Mouse (Mus musculus): Measurements from ENCODE around the gene Lypd5. TPM values are rescaled to one million over a fixed set of nuclear protein-coding genes. Genes with fewer than 3 reads are reported as not detected.

Lypd5 gene
- polyA plus RNA-seq, 1 experiment: not detected

DNA sequence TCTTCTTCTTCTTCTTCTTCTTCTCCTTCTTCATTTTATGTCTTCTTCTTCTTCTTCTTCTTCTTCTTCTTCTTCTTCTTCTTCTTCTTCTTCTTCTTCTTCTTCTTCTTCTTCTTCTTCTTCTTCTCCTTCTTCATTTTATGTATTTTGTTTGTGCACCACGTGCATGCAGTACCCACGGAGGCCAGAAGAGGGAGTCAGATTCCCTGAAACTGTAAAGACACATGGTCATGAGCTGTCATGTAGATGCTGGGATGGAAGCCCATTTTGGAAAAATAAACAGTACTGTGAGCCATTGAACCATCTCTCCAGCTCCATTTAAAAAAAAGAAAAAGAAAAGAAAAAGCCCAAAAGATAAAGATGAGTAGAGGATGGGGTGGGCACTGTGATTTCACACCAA is 10.8 kb upstream of the Lypd5 start:
- H3K27ac ChIP-seq (replicated peaks; ENCODE audit: low read depth, low read length): no peak overlapping the region
- no peak overlapping the region for H3K4me3 ChIP-seq (ENCODE audit: insufficient read depth, low read depth, low read length)
- no peaks in the 10 kb centered on the region for H3K4me1 ChIP-seq (ENCODE audit: control insufficient read depth, insufficient read depth, insufficient read length, low read length)

DNA sequence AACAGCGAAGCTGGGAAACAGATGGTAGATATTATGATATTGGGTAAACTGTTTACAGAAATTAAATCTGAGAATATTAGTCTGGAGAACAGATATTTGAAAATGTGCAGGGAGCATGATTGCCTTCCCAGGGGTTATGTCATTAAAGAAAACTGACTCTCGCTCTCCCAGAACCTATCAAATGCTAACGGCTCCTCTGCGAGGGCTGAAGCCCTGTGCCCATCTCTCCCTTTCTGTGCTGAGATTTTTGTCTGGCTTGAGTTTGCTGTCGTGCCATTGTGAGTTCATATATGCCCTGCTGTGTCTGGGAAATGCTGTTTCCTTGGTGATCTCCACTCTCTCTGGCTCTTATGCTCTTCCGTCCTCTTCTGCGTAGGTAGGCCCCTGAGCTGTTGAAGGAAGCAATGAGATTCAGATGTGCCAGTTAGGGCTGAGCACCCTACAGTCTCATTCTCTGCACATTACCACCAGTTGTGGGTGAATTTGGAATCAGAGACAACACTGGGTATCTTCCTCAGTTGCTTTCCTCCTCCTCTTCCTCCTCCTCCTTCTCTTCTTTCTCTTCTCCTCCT is 5.2 kb upstream of the Lypd5 start:
- Histone ChIP-seq H3K4me3 (ENCODE audit: insufficient read depth, low read depth, low read length) (no peak overlapping the region), H3K4me1 (ENCODE audit: control insufficient read depth, insufficient read depth, insufficient read length, low read length) (no peaks in the 10 kb centered on the region), H3K27ac (replicated peaks; ENCODE audit: low read depth, low read length) (no peak overlapping the region)

DNA sequence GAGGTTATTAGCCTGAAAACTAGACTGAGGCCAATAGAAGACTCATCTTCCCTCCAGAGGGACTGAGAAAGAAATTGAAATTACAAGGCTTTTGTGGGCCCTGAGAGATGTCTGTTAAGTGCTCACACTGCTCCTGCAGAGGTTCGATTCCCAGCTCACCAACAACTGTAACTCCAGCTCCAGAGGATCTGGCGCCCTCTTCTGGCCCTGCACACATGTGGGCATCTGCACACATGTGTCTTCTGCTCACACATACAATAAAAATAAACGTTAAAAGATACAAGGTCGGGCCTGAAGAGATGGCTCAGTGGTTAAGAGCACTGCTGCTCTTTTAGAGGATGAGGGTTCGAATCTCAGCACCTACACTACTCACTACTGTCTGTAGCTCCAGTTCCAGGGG is 2.6 kb upstream of the Lypd5 start:
- Histone ChIP-seq H3K27ac (replicated peaks; ENCODE audit: low read depth, low read length) (no peak overlapping the region), H3K4me1 (ENCODE audit: control insufficient read depth, insufficient read depth, insufficient read length, low read length) (no peaks in the 10 kb centered on the region), H3K4me3 (ENCODE audit: insufficient read depth, low read depth, low read length) (no peak overlapping the region)

DNA sequence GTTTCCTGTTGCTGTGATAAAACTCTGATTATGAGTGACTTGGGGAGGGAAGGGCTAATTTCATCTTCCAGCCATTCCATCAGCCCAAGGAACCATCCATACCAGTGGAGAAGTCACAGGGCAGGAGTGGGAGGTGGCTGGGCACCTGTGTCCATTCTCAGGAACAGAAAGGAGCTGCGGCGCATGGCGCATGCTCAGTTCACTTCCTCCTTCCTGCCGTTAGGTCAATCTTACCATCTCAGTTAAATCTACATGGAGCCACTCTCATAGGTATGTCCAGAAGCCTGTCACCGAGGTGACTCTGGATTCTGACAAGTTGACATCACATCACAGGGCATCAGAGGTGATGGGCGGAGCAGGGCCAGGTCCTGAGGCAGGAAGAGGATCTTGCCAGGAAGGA is 6.7 kb downstream of the Lypd5 start:
- Histone ChIP-seq H3K4me1 (ENCODE audit: control insufficient read depth, insufficient read depth, insufficient read length, low read length) (no peaks in the 10 kb centered on the region), H3K27ac (replicated peaks; ENCODE audit: low read depth, low read length) (no peak overlapping the region)

DNA sequence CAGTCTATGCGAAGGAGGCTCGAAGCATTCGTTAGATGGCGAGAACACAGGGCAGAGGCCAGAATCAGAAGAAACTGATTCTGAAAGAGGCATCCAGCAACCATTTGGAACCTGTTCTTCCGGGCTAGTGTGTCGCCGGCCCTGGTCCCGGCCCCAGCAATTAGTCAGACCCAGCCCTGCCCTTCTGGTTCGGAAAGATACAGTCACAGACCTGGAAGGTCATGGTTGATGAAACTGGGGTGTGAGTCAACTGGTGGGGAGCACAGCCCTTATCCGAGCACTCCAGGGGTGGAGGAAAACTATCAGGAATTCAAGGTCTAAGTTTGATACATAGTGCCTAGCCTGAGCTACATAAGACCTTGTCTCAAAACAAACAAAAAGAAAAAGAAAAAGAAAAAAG is 7.1 kb downstream of the Lypd5 start:
- Histone ChIP-seq H3K27ac (replicated peaks; ENCODE audit: low read depth, low read length) (no peak overlapping the region), H3K4me3 (ENCODE audit: insufficient read depth, low read depth, low read length) (no peak overlapping the region), H3K4me1 (ENCODE audit: control insufficient read depth, insufficient read depth, insufficient read length, low read length) (no peaks in the 10 kb centered on the region)

More for the DNA sequence above, 6.7 kb downstream of the Lypd5 start:
- H3K4me3 ChIP-seq (ENCODE audit: insufficient read depth, low read depth, low read length): no peak overlapping the region

DNA sequence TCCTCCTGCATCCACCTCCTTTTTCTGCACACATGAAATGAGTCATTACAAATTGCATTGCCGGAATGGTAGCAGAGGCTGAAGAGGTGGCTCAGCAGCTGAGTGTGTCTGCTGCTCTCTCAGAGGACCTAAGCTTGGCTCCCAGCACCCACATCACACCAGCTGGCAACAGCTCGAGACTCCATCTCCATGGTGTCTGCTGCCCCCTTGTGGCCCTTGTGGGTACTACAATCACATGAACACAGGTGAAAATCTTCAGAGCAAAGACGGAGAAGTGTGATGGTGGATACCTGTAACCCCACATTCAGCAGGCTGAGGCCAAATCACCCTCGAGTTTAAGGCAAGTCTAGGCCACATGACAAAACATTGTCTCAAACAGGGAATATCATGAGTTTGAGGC is 8.9 kb downstream of the Lypd5 start:
- H3K4me1 ChIP-seq (ENCODE audit: control insufficient read depth, insufficient read depth, insufficient read length, low read length): no peaks in the 10 kb centered on the region

DNA sequence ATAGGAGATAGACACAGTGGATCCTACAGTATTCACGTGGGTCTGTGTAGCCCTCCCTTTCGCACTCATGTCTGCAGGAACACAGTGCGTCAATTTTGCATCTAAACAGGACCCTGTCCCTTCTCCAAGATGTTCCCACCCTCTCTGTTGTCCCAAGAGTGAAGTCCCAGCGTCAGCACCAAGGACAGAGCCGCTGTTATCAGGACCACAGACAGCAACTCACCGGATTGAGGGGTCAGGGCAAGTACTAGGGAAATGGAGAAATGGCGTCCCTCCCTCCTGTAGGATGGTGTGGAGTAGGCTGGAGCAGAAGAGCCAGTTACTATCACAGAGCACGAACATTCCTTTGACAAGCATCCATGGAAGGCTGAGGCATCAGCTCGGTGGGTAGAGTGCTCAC is 10.3 kb downstream of the Lypd5 start:
- Histone ChIP-seq H3K27ac (replicated peaks; ENCODE audit: low read depth, low read length) (no peak overlapping the region), H3K4me3 (ENCODE audit: insufficient read depth, low read depth, low read length) (no peak overlapping the region), H3K4me1 (ENCODE audit: control insufficient read depth, insufficient read depth, insufficient read length, low read length) (no peaks in the 10 kb centered on the region)

More for the DNA sequence above, 8.9 kb downstream of the Lypd5 start:
- no peak overlapping the region for H3K27ac ChIP-seq (replicated peaks; ENCODE audit: low read depth, low read length)
- H3K4me3 ChIP-seq (ENCODE audit: insufficient read depth, low read depth, low read length): no peak overlapping the region

DNA sequence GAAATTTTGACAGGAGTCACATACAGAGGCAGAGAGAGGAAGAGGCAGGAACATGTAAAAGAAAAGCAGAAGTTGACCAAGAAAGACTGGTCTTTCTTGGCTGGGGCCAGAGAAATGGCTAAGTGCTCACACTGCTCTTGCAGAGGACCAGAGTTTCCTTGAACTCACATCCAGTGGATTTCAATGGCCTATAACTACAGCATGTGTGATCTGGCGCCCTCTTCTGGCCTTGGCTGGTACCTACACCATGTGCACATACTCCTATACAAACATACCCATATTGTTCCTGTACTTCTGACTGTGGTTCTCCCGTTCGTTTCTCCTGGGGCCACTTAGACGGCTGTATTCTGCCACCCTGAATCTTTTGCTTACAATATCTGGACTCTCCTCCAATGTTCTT is 12.0 kb downstream of the Lypd5 start:
- H3K27ac ChIP-seq (replicated peaks; ENCODE audit: low read depth, low read length): no peak overlapping the region
- no peak overlapping the region for H3K4me3 ChIP-seq (ENCODE audit: insufficient read depth, low read depth, low read length)
- peaks cover 3% of the 10 kb centered on the region; the same call in 1 of the 2 replicates for H3K4me1 ChIP-seq (ENCODE audit: control insufficient read depth, insufficient read depth, insufficient read length, low read length)

DNA sequence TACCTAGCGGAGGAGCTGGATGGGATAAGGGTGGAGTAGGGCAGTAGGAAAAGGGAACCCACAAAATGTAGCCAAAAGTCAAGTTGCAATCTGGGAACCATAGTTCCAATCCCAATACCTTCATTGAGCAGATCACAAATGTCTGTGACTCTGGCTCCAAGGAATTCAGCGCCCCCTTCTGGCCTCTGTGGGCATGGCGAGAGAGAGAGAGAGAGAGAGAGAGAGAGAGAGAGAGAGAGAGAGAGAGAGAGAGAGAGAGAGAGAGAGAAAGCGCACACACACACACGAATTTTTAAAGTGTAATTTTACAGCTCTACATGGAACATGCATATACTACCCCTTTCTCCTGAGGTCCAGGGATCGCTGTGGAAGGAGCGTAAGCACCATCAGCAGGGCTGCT is 14.2 kb downstream of the Lypd5 start:
- Histone ChIP-seq H3K4me3 (ENCODE audit: insufficient read depth, low read depth, low read length) (no peak overlapping the region), H3K27ac (replicated peaks; ENCODE audit: low read depth, low read length) (no peak overlapping the region), H3K4me1 (ENCODE audit: control insufficient read depth, insufficient read depth, insufficient read length, low read length) (peaks cover 12% of the 10 kb centered on the region)

DNA sequence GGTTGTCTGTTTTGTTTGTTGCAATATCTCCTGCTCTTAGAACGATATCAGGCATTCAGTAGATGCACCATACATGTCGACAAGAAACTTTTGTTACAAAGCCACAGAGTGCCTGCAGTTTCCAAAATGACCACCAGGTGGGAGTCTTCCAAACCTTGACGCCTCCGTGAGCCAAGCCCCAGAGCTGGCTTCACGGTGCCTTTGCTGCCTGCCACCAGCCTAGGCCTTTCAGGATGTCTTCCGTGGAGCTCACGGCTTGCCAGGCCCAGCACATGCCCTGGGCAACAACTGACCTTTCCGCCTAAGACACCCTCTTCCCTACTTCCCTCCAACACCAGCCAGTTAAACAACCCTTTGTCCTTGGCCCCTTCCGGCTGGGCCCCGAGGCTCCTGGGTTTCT is 15.8 kb downstream of the Lypd5 start:
- no peak overlapping the region for H3K27ac ChIP-seq (replicated peaks; ENCODE audit: low read depth, low read length)
- H3K4me3 ChIP-seq (ENCODE audit: insufficient read depth, low read depth, low read length): no peak overlapping the region
- H3K4me1 ChIP-seq (ENCODE audit: control insufficient read depth, insufficient read depth, insufficient read length, low read length): peaks cover 12% of the 10 kb centered on the region

DNA sequence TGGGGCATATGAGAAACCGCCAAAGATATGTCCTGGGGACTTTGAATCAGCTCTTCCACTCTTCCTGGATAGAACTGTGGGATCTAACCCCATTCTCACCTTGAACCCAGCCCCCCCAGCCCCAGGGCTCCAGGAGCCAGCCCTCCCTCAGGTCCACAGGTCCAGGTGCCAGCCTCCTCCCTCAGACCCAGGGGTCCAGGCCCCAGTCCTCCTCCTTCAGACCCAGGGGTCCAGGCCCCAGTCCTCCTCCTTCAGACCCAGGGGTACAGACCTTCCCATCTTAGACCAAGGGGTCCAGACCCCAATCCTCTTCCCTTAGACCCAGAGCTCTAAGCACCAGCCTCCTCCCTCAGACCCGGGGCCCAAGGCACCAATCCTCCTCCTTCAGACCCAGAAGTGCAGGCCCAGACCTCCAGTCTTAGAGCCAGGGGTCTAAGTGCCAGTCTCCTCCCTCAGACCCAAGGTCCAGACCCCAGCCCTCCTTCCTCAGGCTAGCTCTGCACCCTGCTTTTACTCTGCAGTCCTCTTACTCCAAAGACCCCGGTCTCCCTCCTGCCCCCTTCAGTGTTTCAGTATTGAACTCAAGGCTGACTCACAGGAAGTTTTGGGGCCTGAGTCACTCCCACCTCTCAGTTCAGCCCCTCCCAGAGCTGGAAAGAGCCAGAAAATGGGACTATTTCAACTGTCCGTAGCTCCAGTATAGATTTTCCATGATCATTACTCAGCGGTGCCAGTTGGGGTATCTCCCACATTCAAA is 16.4 kb downstream of the Lypd5 start:
- peak overlapping the region; percentile 39 for H3K27ac ChIP-seq (replicated peaks; ENCODE audit: low read depth, low read length)
- H3K4me1 ChIP-seq (ENCODE audit: control insufficient read depth, insufficient read depth, insufficient read length, low read length): peaks cover 12% of the 10 kb centered on the region
- peak overlapping the region; percentile 1; the same call in 1 of the 2 replicates for H3K4me3 ChIP-seq (ENCODE audit: insufficient read depth, low read depth, low read length)

DNA sequence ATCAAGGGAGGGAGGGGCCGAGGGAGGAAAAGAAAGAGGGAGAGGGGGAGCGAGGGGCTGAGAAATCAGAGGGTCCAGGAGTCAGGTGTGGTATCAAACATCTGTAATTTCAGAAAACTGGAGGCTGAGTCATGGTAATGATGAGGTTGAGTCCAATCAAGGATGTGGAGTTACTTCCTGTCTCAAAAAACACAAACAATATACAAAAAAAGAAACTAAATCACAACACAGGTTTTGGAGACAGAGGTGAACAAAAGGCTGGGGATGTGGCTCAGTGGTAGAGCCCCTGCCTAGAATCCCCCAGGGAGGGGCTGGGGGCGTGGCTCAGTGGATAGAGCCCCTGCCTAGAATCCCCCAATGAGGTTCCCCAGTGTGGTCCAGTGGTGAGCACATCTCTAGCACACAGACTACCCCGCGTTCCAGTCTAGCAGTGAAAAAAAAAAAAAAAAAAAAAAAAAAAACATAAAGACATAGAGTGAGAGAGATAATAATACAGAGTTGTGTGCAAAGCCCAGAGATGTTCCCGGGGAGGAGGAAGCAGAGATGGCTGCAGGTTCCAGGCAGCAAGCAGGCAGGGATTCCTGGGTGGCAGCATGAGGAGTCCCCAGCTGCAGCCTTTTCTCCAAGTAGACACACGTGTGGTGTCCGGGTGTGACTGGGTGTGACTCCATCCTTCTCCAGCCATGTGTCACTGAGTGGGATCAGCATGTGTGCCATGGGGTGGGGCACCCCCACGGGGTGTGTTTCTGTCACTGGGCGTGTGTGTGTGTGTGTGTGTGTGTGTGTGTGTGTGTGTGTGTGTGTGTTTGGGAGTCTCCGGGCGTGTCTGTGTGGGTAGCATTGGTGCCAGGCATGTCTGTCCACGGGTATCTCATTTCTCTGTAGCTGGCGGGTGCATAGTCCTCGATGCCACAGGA is 18.0 kb downstream of the Lypd5 start:
- peaks cover 12% of the 10 kb centered on the region for H3K4me1 ChIP-seq (ENCODE audit: control insufficient read depth, insufficient read depth, insufficient read length, low read length)
- H3K4me3 ChIP-seq (ENCODE audit: insufficient read depth, low read depth, low read length): no peak overlapping the region
- H3K27ac ChIP-seq (replicated peaks; ENCODE audit: low read depth, low read length): peak overlapping the region; percentile 75

DNA sequence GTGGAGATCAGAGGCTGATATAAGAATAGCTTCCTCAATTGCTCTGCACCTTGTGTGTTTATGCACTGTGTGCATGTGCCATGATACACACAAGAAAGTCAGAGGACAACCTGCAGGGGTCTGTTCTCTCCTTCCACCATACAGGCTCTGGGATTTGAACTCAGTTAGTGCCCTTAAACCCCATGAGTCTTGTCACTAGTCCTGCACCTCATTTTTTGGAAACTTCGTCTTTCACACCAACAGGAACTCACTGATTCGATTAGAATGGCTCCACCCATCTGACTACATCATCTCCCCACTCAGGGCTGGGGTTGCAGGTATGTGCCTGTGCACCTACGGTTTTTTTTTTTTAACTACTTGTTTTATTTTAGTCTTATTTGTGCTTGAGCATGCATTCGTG is 19.2 kb downstream of the Lypd5 start:
- Histone ChIP-seq H3K4me1 (ENCODE audit: control insufficient read depth, insufficient read depth, insufficient read length, low read length) (peaks cover 21% of the 10 kb centered on the region), H3K27ac (replicated peaks; ENCODE audit: low read depth, low read length) (no peak overlapping the region), H3K4me3 (ENCODE audit: insufficient read depth, low read depth, low read length) (no peak overlapping the region)

DNA sequence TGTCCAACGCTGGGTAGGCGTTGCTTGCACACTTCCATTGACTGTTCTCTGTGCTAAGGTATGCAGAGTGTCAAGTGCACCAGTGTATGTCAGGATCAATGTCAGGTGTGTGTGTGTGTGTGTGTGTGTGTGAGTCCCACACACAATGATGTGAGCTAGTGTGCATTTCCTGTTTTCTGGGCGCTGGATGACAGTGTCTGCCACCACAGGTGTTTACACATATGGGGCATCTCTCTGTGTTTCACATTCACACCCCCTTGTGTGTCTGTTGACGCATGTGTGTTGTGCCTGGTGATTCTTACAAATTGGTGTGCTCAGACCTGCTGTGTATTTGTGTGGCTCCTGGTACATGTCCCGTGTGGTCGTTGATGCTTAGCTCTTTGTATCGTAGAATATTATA is 19.9 kb downstream of the Lypd5 start:
- Histone ChIP-seq H3K4me3 (ENCODE audit: insufficient read depth, low read depth, low read length) (no peak overlapping the region), H3K4me1 (ENCODE audit: control insufficient read depth, insufficient read depth, insufficient read length, low read length) (peaks cover 24% of the 10 kb centered on the region), H3K27ac (replicated peaks; ENCODE audit: low read depth, low read length) (no peak overlapping the region)

DNA sequence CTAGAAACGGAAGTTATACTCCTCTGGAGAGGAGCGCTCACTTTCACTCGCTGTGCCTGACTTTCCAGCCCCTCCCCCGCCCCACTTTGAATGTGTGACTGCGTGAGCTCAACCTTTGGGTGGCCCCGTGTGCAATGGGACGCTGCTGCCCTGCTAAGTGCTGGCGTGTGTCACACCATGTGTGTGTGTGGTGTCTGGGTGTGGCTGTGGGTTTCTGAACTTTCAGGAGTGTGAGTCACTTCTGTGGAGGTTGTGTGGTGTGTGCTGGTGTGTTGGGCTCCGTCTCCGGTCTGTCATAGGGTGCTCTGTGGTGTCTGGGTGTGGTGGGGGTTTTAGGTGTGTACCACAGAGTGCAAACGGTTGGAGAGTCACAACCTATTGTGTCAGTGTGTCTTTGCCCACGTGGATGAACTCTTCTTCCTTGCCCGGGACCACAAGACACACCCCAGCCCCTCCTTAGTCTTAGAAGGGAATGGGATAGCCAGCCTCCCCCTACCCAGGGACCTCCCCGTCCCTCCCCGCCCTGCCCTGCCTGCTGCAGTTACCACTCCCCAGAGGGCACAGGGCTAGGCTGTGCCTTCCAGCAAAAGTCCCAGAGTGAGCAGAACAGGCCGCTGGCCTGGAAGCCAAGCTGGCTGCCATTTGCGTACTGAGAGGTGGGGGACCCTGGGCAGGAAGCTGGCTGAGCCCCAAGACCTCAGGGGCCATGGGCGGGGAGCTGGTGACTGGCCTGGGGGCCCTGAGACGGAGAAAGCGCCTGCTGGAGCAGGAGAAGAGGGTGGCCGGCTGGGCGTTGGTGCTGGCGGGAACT is 20.9 kb downstream of the Lypd5 start, which contains the start of gene Kcnn4:
Gene Kcnn4 (plus strand): TSS at position 533 of the 811 bp plus-strand sequence.
- peak within 1 kb of the TSS; percentile 35 for H3K4me3 ChIP-seq (ENCODE audit: insufficient read depth, low read depth, low read length)

More for the DNA sequence above, 20.9 kb downstream of the Lypd5 start, which contains the start of gene Kcnn4:
- H3K27ac ChIP-seq (replicated peaks; ENCODE audit: low read depth, low read length): no peak within 1 kb of the TSS
- H3K4me1 ChIP-seq (ENCODE audit: control insufficient read depth, insufficient read depth, insufficient read length, low read length): peaks cover 27% of the 10 kb centered on the region
